Mouse (Mus musculus) left cerebral cortex, adult 2 months (tissue): ENCODE measurements at regions not wholly inside any gene's neighbourhood (a gene's known extent, or its start where the extent isn't known, plus 50 kb on each side); places are given as distances from the start of the nearest gene placed in this dataset.
A peak's percentile ranks its signal among the peaks of the same experiment; 100 is the strongest.

ENCODE experiments used
- DNase-seq, 2 experiments: peaks; one replicate each; pipeline ENCODE4 v3.0.0; 2021 to 2022; ENCODE audit warnings: low spot score in 2 of 2, mixed read lengths in 1 of 2; ENCODE audit errors: extremely low spot score in 1 of 2
- H3K27ac ChIP-seq: fragments of 200-600 bp; 2 replicates; pipeline ENCODE4 v1.8.1; 2022
- H3K4me3 ChIP-seq: fragments of 200-600 bp; 2 replicates; pipeline ENCODE4 v1.8.1; 2022
- CTCF ChIP-seq: fragments of 200-600 bp; IDR thresholded peaks from 2 replicates; pipeline ENCODE4 v1.8.1; 2022; ENCODE audit warnings: antibody characterized with exemption, mild to moderate bottlenecking, moderate library complexity
- intact Hi-C: fragments of 180-260 bp; cut with DNase I; formaldehyde crosslinking; loops from one replicate; pipeline ENCODE4 v1.15.1; 2025

- intact Hi-C loops = no loop called here
- no peak for DNase-seq
- Histone ChIP-seq H3K4me3 (no peak overlapping the region), H3K27ac (no peak overlapping the region)
- no peak for TF ChIP-seq CTCF
Observed at GRCm38 (mm10) chr1:111355435-111355834, 378.1 kb upstream of the Cdh19 start.

GRCm38 (mm10) chr1:111337927-111338326, 360.5 kb upstream of the Cdh19 start:
- no peak for DNase-seq
- intact Hi-C loops = no loop called here
- TF ChIP-seq CTCF = no peak
- Histone ChIP-seq H3K4me3 (no peak overlapping the region), H3K27ac (no peak overlapping the region)

DNA sequence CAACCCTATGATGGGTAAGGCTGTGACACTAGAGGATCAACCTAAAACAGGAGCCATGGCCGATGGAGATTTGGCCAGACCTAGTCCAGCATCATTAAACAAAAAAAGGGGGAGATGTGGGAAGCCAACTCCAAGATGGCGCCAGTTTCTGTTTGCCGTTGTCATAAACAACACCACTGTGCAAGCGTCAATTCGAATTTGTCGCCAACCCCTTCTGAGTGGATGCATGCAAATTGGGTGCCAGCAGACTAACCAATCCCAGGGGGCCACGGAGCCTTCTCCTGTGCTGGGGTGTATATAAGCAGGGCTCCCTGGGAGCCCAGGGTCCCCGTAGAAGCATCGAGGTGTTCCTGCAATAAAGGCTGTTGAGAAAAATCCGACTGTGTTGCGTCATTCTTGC, 324.9 kb upstream of the Cdh19 start:
- DNase-seq = no peak
- TF ChIP-seq CTCF = no peak
- no peak overlapping the region for H3K27ac ChIP-seq
- no peak overlapping the region for H3K4me3 ChIP-seq
- intact Hi-C loops = no loop called here

- no peak for DNase-seq
- intact Hi-C loops = no loop called here
- no peak for TF ChIP-seq CTCF
Observed at GRCm38 (mm10) chr1:111286385-111286784, 309.0 kb upstream of the Cdh19 start.

DNA sequence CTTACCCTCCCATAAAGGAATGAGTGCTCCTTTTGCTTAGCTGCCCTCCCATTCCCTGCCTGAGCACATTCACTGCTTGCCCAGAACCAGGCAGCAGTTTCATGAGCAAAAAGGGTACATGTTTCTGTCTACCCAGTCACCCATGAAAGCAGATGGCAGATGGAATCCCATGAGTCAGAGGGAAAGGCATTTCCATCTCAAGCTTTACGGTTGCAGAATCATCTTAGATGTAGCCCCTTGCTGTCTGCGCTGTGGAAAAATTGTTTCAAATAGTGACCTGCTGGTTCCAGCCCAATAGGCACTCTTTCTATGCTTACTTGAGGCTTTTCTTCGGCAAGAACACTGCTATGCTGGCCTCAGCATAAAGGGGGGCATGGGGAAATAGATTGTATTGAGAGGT, 308.5 kb upstream of the Cdh19 start:
- no peak for DNase-seq
- TF ChIP-seq CTCF = no peak
- intact Hi-C loops = no loop called here
- H3K4me3 ChIP-seq = no peak overlapping the region
- no peak overlapping the region for H3K27ac ChIP-seq

More at GRCm38 (mm10) chr1:111286385-111286784, 309.0 kb upstream of the Cdh19 start:
- Histone ChIP-seq H3K4me3 (no peak overlapping the region), H3K27ac (no peak overlapping the region)

- no peak for TF ChIP-seq CTCF
- intact Hi-C loops = no loop called here
- DNase-seq = no peak
- no peak overlapping the region for H3K27ac ChIP-seq
- H3K4me3 ChIP-seq = no peak overlapping the region
Observed at GRCm38 (mm10) chr1:111242814-111243213, 265.4 kb upstream of the Cdh19 start.

GRCm38 (mm10) chr1:111242344-111242743, 265.0 kb upstream of the Cdh19 start:
- DNase-seq = no peak
- no peak overlapping the region for H3K4me3 ChIP-seq
- intact Hi-C loops = no loop called here
- H3K27ac ChIP-seq = no peak overlapping the region
- peak; percentile 70 for TF ChIP-seq CTCF
